Mouse (Mus musculus): ENCODE data around the gene Hoxc11.

The Hoxc11 gene

GRCm38 (mm10) chr15:102937036-102937666 is 17.1 kb upstream of the Hoxc11 start:
- DNase-seq (ENCODE audit: low spot score in 2 of 2), result no peak

DNA sequence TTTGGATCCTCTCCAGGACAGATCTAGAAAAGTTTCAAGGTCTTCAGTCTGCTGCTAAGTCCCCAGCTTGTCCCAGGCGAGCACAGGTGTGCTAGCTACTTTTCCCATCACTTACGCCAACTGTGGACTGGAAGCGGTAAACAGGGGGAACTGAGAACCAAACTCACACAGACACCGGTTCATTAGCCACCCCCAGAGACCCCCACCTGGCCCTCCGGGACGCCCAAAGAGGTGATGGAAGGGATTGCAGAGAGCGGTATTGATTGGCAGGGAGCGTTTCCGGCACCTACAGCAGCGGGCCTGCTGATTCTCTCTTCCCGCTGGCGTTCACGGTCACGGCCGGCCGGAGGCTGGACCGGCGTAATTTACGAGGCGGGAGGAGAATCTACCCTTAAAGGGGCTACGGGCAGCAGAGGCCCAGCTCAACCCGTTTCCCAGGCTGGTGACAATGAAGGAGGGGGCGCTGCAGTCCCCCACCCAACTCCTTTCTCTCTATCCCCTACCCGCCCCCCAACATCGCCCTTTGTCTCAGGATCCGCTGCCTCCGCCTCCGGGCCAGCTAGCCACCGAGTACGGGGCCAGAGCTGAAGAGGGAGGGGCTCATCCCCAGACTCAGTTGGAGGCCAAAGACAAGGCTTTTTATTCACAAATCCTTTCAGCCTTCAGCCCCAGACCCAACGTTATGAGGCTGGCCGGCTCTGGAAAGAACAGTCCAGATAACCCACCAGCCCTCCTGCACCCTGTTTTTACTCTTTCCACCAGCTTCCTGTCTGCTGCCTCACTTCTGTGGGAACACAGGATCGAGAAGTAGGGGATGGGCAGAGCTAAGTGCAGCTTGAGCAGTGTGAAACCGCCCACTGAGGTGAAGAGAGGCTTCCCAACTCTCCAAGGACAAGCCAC is 14.7 kb upstream of the Hoxc11 start:
- DNase-seq (ENCODE audit: low spot score in 2 of 2), result no peak

DNA sequence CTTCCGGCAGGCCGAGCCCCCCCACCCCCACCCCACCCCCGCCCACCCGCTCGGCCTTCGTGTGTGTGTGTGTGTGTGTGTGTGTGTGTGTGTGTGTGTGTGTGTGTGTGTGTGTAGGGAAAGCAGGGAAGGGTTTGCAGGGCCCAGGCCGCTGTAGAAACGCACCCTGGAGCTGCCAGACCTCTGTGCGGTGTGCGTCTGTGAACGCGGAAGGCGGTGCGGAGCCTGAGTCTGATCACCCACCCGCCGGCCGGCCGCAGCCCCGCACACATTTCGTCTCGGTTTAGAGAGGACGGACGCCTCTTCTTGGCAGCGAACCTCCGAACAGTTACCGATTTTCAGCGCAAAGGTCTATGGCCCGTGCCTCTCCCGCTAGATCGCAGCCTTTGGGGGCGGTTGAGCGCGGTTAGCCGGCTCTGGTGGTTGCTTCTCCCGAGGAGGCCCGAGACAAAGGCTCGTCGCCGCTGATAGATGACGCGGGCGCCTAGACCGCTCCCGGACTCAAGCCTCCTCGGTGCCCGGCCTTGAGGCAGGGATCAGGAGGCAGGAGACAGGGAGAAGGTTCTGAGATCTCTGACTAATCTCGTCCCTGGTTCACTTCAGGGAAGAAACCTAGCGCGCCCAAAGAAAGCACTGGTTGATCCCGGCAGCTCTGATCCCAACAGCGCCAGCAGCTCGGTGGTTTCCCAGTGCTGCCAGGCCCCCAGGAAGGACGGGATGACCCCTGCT is 11.3 kb upstream of the Hoxc11 start:
- DNase-seq (ENCODE audit: low spot score in 2 of 2), result no peak

- DNase-seq (ENCODE audit: low spot score in 2 of 2), result no peak
Observed at GRCm38 (mm10) chr15:102943468-102943813, 10.8 kb upstream of the Hoxc11 start.

DNA sequence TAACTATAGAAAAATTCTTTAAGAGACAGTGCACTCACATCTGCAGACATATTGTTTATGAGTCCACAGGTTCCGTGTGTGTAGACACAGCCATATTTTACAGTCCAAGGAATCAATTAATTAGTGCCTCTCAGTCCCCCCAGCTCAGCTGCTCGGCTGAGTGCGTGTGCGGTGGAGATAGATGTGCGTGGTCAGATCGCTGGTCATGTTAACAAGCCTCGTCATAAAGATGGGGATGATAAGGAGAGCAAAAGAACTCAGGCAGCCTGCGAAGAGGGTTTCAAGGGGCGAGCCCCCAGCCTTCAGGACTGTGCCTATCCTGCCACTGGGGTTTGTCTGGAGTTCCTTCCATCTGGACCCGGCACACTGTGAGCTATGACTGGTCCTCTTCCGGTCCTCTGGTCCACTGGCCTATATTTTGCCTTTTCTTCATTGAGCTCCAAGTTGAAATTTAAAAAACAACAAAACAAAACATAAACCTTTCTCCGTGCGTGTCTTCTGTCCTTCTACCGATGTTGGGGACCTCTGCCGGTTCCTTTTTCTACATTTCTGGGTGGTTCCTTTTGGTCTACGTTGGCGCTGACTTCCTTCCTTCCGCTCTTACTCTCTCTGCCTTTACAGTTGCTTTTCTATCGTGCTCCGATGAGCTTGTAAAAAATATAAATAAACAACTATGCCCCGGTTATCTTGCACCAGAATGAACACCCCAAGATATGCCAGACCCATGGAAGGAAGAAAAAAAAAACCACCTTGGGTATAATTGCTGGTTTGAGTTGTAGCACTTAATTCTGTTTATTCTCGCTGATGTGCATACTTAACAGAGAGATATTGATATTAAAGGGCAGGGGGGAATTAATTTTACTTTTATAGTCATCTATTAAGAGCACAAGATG is 8.8 kb upstream of the Hoxc11 start:
- DNase-seq (ENCODE audit: low spot score in 2 of 2), result no peak

GRCm38 (mm10) chr15:102947276-102947675 is 7.0 kb upstream of the Hoxc11 start:
- no peak for DNase-seq (ENCODE audit: low spot score in 2 of 2)

DNA sequence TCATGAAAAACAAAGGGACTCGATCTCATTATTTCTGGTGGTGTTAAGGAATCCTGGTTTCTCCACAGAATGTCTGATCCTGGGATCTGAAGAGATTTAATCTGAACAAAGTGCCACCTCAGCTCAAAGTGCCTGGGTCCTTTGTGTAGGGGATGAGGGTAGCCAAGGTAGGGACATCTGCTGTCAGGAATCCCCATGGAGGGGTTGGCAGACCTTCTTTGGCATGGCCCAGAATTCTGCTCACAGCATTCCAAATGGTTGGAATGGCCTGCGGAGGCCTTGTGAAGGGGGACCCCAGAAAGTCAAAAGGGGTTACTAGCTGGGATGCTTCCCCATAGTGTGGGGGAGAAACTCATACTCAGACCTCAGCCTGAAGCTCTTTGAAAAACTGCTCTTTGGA is 5.4 kb upstream of the Hoxc11 start:
- no peak for DNase-seq (ENCODE audit: low spot score in 2 of 2)

DNA sequence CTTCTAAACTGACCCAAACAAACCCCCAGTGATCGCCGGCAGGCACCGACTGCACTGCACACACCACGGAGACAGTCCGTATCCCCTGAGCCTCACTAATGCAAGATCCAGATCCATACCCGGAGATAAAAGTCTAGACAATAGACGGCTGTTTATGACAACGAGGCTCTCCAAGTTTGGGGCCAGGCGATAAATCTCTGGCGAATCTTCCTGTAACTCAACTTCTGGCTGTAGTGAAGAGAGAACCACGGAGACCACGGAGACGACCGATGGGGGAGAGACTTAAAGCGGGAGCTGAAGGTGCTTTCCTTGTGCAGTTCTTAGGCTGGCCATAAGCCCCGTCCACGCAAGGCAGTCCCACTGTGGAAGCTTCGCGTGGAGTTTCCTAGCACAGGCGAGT is 4.5 kb upstream of the Hoxc11 start:
- no peak for DNase-seq (ENCODE audit: low spot score in 2 of 2)

DNA sequence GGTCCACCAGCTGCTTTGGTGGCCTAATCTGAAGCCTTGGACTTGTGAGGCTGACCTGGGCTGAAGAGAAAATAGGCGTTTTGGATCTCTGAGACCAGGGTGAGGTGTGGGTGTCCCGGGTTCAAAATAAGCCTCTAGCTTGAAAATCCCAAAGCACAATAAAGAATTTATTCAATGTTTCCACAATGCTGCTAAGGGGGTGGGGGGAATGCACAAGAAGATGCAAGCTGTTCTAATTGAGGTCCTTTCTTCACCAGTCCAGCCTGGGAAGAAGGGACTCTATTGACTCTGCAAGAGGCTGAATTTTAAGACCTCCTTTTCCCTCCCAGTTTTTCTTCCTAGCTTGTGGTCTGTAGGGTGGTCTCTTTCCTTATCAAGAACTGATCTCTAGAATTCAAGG is 3.4 kb upstream of the Hoxc11 start:
- DNase-seq (ENCODE audit: low spot score in 2 of 2), result no peak

- DNase-seq (ENCODE audit: low spot score in 2 of 2), result no peak
Observed at GRCm38 (mm10) chr15:102953561-102953960, 666 bp upstream of the Hoxc11 start.

- DNase-seq (ENCODE audit: low spot score in 2 of 2), result no peak
Observed at GRCm38 (mm10) chr15:102955007-102955382, 768 bp downstream of the Hoxc11 start.

GRCm38 (mm10) chr15:102955833-102956640 is 1.8 kb downstream of the Hoxc11 start:
- DNase-seq (ENCODE audit: low spot score in 2 of 2), result no peak

DNA sequence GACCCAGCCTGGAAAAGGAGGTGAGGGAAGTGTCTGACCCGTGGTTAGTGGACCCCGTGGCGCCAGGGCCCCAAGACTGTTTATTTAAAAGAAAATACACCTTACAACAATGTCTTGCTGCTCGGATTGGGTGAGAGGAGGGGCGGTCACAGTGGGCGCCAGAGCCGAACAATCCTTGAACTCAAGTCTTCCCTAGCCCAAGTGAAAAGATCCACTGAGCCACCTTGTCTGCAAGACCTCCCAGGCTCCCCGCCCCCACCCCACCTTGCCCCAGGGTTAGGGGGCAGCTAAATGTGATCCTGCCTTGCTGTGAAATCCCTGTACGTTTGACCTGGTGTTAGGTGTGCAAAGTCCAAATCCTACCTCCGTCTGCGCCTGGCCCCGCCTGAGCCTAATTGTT is 2.7 kb downstream of the Hoxc11 start:
- DNase-seq (ENCODE audit: low spot score in 2 of 2), result no peak

GRCm38 (mm10) chr15:102959663-102960191 is 5.5 kb downstream of the Hoxc11 start:
- no peak for DNase-seq (ENCODE audit: low spot score in 2 of 2)

GRCm38 (mm10) chr15:102961728-102962127 is 7.5 kb downstream of the Hoxc11 start:
- no peak for DNase-seq (ENCODE audit: low spot score in 2 of 2)

- no peak for DNase-seq (ENCODE audit: low spot score in 2 of 2)
Observed at GRCm38 (mm10) chr15:102962492-102962891, 8.3 kb downstream of the Hoxc11 start.

DNA sequence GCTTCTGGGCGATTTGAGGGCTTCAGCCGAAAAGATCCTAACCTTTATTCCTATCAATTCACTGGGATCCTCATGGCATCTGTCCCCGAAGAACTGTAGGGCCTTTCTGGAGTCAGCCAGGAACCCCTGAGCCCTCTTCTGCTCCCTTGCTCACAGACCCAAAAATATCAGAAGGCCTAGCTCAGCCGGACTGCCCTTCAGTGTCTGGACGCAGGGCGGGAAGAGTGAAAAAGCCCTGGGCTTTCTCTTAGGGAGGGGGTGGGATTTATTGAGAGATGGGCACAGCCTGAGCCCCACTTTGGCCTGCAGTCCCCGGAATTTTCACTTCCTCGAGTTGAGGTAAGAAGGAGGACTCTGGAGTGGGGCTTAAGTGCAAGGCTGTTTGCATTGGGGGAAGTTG is 9.0 kb downstream of the Hoxc11 start:
- no peak for DNase-seq (ENCODE audit: low spot score in 2 of 2)

DNA sequence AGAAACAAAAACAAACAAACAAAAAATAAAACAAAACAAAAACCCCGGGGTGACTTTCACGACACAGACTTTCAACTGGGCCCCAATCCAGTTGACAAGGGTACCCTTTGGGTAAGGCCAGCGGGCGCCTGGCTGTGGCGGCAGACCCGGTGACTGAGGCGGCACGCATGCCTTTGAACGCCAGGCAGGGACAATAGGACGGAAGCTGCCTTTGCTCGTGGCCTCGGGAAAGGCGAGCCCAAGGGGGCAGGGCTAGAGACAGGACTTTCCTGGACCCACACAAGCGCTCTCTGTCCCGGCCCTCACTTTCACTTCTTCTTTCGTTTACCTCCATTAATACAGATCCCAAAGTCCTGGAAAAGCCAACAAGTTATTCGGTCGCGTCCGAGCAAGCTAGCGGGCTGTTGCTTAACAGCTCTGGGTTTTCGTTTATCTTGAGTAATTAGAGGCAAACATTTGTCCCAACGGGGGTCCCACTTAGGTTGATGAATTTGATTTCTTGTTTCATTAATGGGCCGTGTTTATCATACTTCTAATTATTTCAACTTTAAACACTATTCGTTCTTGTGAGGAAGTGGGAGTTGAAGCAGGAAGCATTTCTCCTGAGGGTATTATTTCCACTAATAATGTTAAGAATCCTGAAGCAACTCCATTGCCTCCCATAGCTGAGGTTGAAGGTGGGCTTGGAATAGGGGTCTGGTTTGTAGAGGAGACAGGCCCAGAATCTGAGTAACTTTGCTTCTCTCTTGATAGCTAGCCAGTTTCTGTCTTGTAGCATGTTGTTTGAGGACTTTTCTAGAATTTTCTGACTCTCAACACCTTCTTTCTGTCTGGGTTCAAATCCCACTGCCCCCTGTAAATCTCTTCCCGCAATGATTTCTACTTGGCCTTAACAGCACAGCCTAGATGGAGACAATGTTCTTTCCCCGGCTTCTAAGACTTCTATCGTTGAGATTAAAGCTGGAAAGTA is 9.7 kb downstream of the Hoxc11 start:
- DNase-seq (ENCODE audit: low spot score in 2 of 2), result no peak
